Mouse (Mus musculus) ES-Bruce4 (cell line): ENCODE measurements around the gene Spag16.

Experiments
- CTCF ChIP-seq: IDR thresholded peaks from one replicate; pipeline ENCODE4 v1.8.1; 2011; ENCODE audit warnings: low read depth, low read length
- EP300 ChIP-seq: IDR thresholded peaks from 2 replicates; pipeline ENCODE4 v1.6.1; 2011; ENCODE audit warnings: low read depth, low read length; ENCODE audit not compliant: insufficient read depth

GRCm38 (mm10) chr1:70116212-70116982, 289.6 kb downstream of the Spag16 start:
- TF ChIP-seq CTCF (no peak), EP300 (no peak)
